Comparison of ENCODE assay signal across 22 mouse cellular contexts in the genomic region with DNA sequence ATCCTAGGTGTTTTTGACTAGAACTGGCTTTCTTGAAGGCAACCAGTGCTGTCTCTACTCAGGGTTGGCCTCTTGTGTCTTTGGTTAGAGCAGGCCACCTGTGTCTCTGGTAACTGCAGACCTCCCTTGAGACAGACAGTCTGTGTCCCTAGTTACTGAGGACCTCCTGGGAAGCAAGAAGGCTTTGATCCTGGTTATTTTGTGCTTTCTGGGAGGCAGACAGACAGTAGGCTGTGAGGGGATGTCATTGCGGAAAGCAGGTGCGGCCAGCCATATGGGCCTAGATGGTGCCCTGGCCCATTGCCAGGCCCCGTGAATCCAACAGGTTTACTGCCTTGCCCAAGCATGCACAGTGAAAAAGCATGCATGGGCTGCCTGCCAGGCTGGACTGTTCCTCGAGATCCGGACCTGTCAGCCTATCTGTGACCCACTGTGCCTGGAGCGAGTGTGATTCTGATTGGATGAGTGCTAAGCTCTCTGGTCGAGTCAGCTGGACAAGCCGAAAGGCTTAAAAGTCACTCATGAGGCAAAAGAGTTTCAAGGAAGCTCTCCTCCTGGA.
DNase-seq lines count a peak whose midpoint lies in the region; ATAC-seq lines count a peak whose summit lies in the region.
"Had no signal": no experiment of that assay in that cellular context is flagged by ENCODE, and none has a peak within 500 bp of the region (broad histone marks: within the 10 kb centered on the region; RNA-seq: fewer than 3 reads in every experiment).

No protein-coding gene starts in this region.

- H3K4me1 ChIP-seq in kidney, embryonic 15.5 days = no peaks in the 10 kb centered on the region
- H3K4me1 ChIP-seq: forebrain, embryonic 12.5 days; heart, embryonic 10.5 days; limb, embryonic 10.5 days; liver, embryonic 15.5 days; lung, embryonic 15.5 days had no signal

- no peaks in the 10 kb centered on the region for H3K27me3 ChIP-seq in kidney, embryonic 15.5 days
- H3K27me3 ChIP-seq: forebrain, embryonic 12.5 days; liver, embryonic 15.5 days; lung, embryonic 15.5 days had no signal

- no peaks in the 10 kb centered on the region for H3K9me3 ChIP-seq in kidney, embryonic 15.5 days (replicated peaks)
- H3K9me3 ChIP-seq: forebrain, embryonic 12.5 days; heart, embryonic 10.5 days; limb, embryonic 10.5 days; liver, embryonic 15.5 days; lung, embryonic 15.5 days had no signal

- H3K9ac ChIP-seq in kidney, embryonic 15.5 days = no peak overlapping the region
- H3K9ac ChIP-seq: forebrain, embryonic 12.5 days; liver, embryonic 15.5 days; lung, embryonic 15.5 days had no signal

- DNase-seq in left cerebral cortex, postnatal 4 days = peak; percentile 75
- DNase-seq in left cerebral cortex, postnatal 14 days (ENCODE audit: low spot score in 2 of 2) = no peak
- DNase-seq in cerebellum, adult 11 months = peak; percentile 59
- peak; percentile 46 for DNase-seq in cerebellum, adult 8-10 months
- DNase-seq in cerebellum, postnatal 36 days = peak; percentile 84 to 88
- DNase-seq in thymus, postnatal 36 days = no peak
- DNase-seq: adrenal gland, postnatal 10 days; heart, postnatal 4 days; kidney, adult 11 months; liver; lung, postnatal 4 days; thymus, adult 2 months had no signal

- no peak overlapping the region for H3K4me3 ChIP-seq in kidney, embryonic 15.5 days (replicated peaks)
- H3K4me3 ChIP-seq: forebrain, embryonic 12.5 days; heart, embryonic 10.5 days; left cerebral cortex, adult 2 months; limb, embryonic 10.5 days; liver, embryonic 15.5 days; lung, embryonic 15.5 days had no signal

- H3K36me3 ChIP-seq in kidney, embryonic 15.5 days = no peaks in the 10 kb centered on the region
- H3K36me3 ChIP-seq: forebrain, embryonic 12.5 days; heart, embryonic 10.5 days; limb, embryonic 10.5 days; liver, embryonic 15.5 days; lung, embryonic 15.5 days had no signal

- ATAC-seq in erythroid progenitor cell, adult 5-6 weeks (replicated peaks; ENCODE audit: low FRiP score, poor library complexity, severe bottlenecking) = no peak
- ATAC-seq in kidney, embryonic 15.5 days (replicated peaks; ENCODE audit: low FRiP score) = no peak
- ATAC-seq: activated CD4-positive, CD25-positive, alpha-beta regulatory T cell, adult 4 months had no signal

- H3K4me2 ChIP-seq in kidney, embryonic 15.5 days = no peak overlapping the region
- H3K4me2 ChIP-seq: forebrain, embryonic 12.5 days; liver, embryonic 15.5 days; lung, embryonic 15.5 days had no signal

- intact Hi-C loops in left cerebral cortex, postnatal 4 days (cut with DNase I) = no loop called here
- intact Hi-C loops in left cerebral cortex, postnatal 14 days (cut with DNase I) = no loop called here

- WGBS in kidney, embryonic 15.5 days = 85% methylated on average over 8 of the region's 8 CpGs

- H3K27ac ChIP-seq in kidney, embryonic 15.5 days = no peak overlapping the region
- H3K27ac ChIP-seq: forebrain, embryonic 12.5 days; heart, embryonic 10.5 days; left cerebral cortex, adult 2 months; limb, embryonic 10.5 days; liver, embryonic 15.5 days; lung, embryonic 15.5 days; stomach, postnatal 0 days had no signal

Comparison
In these comparisons a context has a peak if more than half of its experiments do, and no peak if none do; other contexts are left out.
1. DNase-seq: peak in left cerebral cortex, postnatal 4 days (single experiment), cerebellum, adult 11 months (single experiment), cerebellum, adult 8-10 months (single experiment) and cerebellum, postnatal 36 days (2 of 2); none in left cerebral cortex, postnatal 14 days (0 of 2) and thymus, postnatal 36 days (0 of 2).